29 mouse cellular contexts compared by ENCODE assay signal in genomic region chr14:99393611-99394010, GRCm38 (mm10).
DNase-seq lines count a peak whose midpoint lies in the region; ATAC-seq lines count a peak whose summit lies in the region.
"Had no signal": no experiment of that assay in that cellular context is flagged by ENCODE, and none has a peak within 500 bp of the region (broad histone marks: within the 10 kb centered on the region; RNA-seq: fewer than 3 reads in every experiment).

No protein-coding gene starts in this region.

- H3K27me3 ChIP-seq in intestine, embryonic 15.5 days (replicated peaks) = no peaks in the 10 kb centered on the region
- H3K27me3 ChIP-seq: heart, embryonic 13.5 days; liver, embryonic 15.5 days; midbrain, embryonic 15.5 days; neural tube, embryonic 15.5 days had no signal

- H3K4me1 ChIP-seq in intestine, embryonic 15.5 days (replicated peaks) = no peaks in the 10 kb centered on the region
- H3K4me1 ChIP-seq: heart, embryonic 13.5 days; liver, embryonic 15.5 days; midbrain, embryonic 10.5 days; midbrain, embryonic 15.5 days; neural tube, embryonic 15.5 days had no signal

- no peak overlapping the region for H3K9ac ChIP-seq in intestine, embryonic 15.5 days
- H3K9ac ChIP-seq: heart, embryonic 13.5 days; hindbrain, embryonic 14.5 days; liver, embryonic 15.5 days; lung, embryonic 14.5 days; midbrain, embryonic 15.5 days; neural tube, embryonic 15.5 days had no signal

- no peak overlapping the region for H3K4me3 ChIP-seq in intestine, embryonic 15.5 days (replicated peaks)
- H3K4me3 ChIP-seq: erythroblast, embryonic 14.5 days; heart, embryonic 13.5 days; liver, embryonic 15.5 days; midbrain, embryonic 10.5 days; midbrain, embryonic 15.5 days; neural tube, embryonic 15.5 days had no signal

- H3K27ac ChIP-seq in intestine, embryonic 15.5 days = peak overlapping the region; percentile 77
- H3K27ac ChIP-seq: heart, embryonic 13.5 days; hindbrain, embryonic 14.5 days; liver, embryonic 15.5 days; midbrain, embryonic 10.5 days; midbrain, embryonic 15.5 days; neural tube, embryonic 15.5 days; stomach, postnatal 0 days had no signal

- peak; percentile 71 to 74 for DNase-seq in kidney, adult 8-10 months
- DNase-seq in kidney, postnatal 10 days = peak; percentile 50
- DNase-seq in large intestine, adult 2 months (ENCODE audit: low read depth, low spot score) = peak; percentile 88
- DNase-seq in cerebellum, adult 8-10 months = no peak
- no peak for DNase-seq in heart, adult 11 months
- no peak for DNase-seq in layer of hippocampus, postnatal 14 days (ENCODE audit: low spot score in 2 of 2)
- no peak for DNase-seq in spleen, postnatal 10 days (ENCODE audit: low spot score in 2 of 2)
- DNase-seq: adrenal gland, adult 8-10 months; B cell, adult 2 months; cerebellum, adult 11-12 months; cerebellum, postnatal 14 days; heart, postnatal 10 days; liver; lung, embryonic 14.5 days; retina, postnatal 1 day; right cerebral cortex, postnatal 25 days; spleen, adult 18-20 months; thymus, adult 18-20 months; thymus, postnatal 36 days had no signal

- 59% methylated on average over 8 of the region's 8 CpGs for WGBS in intestine, embryonic 15.5 days
- WGBS in large intestine, adult 2 months = 25% methylated on average over 8 of the region's 8 CpGs

- no peaks in the 10 kb centered on the region for H3K36me3 ChIP-seq in intestine, embryonic 15.5 days
- H3K36me3 ChIP-seq: heart, embryonic 13.5 days; liver, embryonic 15.5 days; midbrain, embryonic 10.5 days; midbrain, embryonic 15.5 days; neural tube, embryonic 15.5 days had no signal

- H3K4me2 ChIP-seq in intestine, embryonic 15.5 days (replicated peaks) = 0 out of 2 replicates have a peak overlapping the region, but pooled peaks have one; percentile 5
- H3K4me2 ChIP-seq: heart, embryonic 13.5 days; hindbrain, embryonic 14.5 days; liver, embryonic 15.5 days; lung, embryonic 14.5 days; midbrain, embryonic 15.5 days; neural tube, embryonic 15.5 days had no signal

- ATAC-seq in intestine, embryonic 15.5 days = peak; percentile 93
- ATAC-seq: forebrain, embryonic 16.5 days; midbrain, embryonic 15.5 days had no signal

- no peaks in the 10 kb centered on the region for H3K9me3 ChIP-seq in intestine, embryonic 15.5 days
- H3K9me3 ChIP-seq: heart, embryonic 13.5 days; liver, embryonic 15.5 days; midbrain, embryonic 10.5 days; midbrain, embryonic 15.5 days; neural tube, embryonic 15.5 days had no signal

Comparison
In these comparisons a context has a peak if more than half of its experiments do, and no peak if none do; other contexts are left out.
1. DNase-seq: peak in kidney, adult 8-10 months (2 of 2), kidney, postnatal 10 days (single experiment) and large intestine, adult 2 months (single experiment); none in cerebellum, adult 8-10 months (single experiment), heart, adult 11 months (single experiment), layer of hippocampus, postnatal 14 days (0 of 2) and spleen, postnatal 10 days (0 of 2).